ENCODE assay signal across 39 mouse cellular contexts in the genomic region with DNA sequence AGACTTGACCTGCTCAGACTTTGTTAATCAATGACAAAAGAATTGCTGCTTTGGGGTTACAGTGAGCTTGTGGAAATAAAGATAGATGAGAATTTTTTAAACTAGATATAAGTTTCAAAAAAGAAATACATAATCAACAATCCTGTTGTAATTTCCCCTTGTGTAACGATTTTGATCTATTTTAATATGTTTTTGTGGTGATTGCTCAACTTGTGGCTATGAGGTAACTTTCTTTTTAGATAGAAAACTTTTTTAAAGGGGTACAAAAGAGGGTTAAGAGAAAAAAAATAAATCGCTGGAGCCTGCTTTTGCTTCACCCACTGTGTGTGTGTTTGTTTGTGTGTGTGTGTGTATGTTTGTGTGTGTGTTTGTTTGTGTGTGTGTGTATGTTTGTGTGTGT. TPM values are rescaled to one million over a fixed set of nuclear protein-coding genes. Genes with fewer than 3 reads are reported as not detected.
DNase-seq lines count a peak whose midpoint lies in the region; ATAC-seq lines count a peak whose summit lies in the region.
"Had no signal": no experiment of that assay in that cellular context is flagged by ENCODE, and none has a peak within 500 bp of the region (broad histone marks: within the 10 kb centered on the region; RNA-seq: fewer than 3 reads in every experiment).

No protein-coding gene starts in this region.

- no peak overlapping the region for H3K9ac ChIP-seq in liver, embryonic 12.5 days
- no peak overlapping the region for H3K9ac ChIP-seq in liver, embryonic 11.5 days (ENCODE audit: low read depth, low read length)
- H3K9ac ChIP-seq in midbrain, embryonic 11.5 days (ENCODE audit: low read length), result no peak overlapping the region
- no peak overlapping the region for H3K9ac ChIP-seq in midbrain, embryonic 13.5 days (replicated peaks)
- H3K9ac ChIP-seq in forebrain, embryonic 14.5 days (ENCODE audit: low read length), result no peak overlapping the region
- H3K9ac ChIP-seq: forebrain, postnatal 0 days; hindbrain, embryonic 15.5 days; limb, embryonic 13.5 days; liver, embryonic 15.5 days; midbrain, embryonic 12.5 days; neural tube, embryonic 13.5 days; stomach, embryonic 15.5 days had no signal

- no peaks in the 10 kb centered on the region for H3K27me3 ChIP-seq in liver, embryonic 12.5 days (replicated peaks)
- no peaks in the 10 kb centered on the region for H3K27me3 ChIP-seq in liver, embryonic 11.5 days (replicated peaks; ENCODE audit: control insufficient read depth, insufficient read depth, low read length)
- H3K27me3 ChIP-seq in midbrain, embryonic 11.5 days (ENCODE audit: control insufficient read depth, insufficient read depth, low read length), result no peaks in the 10 kb centered on the region
- no peaks in the 10 kb centered on the region for H3K27me3 ChIP-seq in midbrain, embryonic 13.5 days
- H3K27me3 ChIP-seq in forebrain, embryonic 14.5 days (replicated peaks; ENCODE audit: control insufficient read depth, insufficient read depth, low read length), result no peaks in the 10 kb centered on the region
- H3K27me3 ChIP-seq: CH12.LX; hindbrain, embryonic 15.5 days; limb, embryonic 13.5 days; liver, embryonic 15.5 days; midbrain, embryonic 12.5 days; neural tube, embryonic 13.5 days; stomach, embryonic 15.5 days had no signal

- 44% methylated on average over 2 of the region's 2 CpGs for WGBS in liver, embryonic 12.5 days (ENCODE audit: insufficient replicate concordance)
- WGBS in liver, embryonic 11.5 days, result 76% methylated on average over 2 of the region's 2 CpGs
- 83% methylated on average over 2 of the region's 2 CpGs for WGBS in midbrain, embryonic 11.5 days
- 87% methylated on average over 2 of the region's 2 CpGs for WGBS in midbrain, embryonic 13.5 days
- 0% methylated on average over 2 of the region's 2 CpGs for WGBS in macrophage (ENCODE audit: missing documents)
- WGBS in forebrain, embryonic 14.5 days, result 87% methylated on average over 2 of the region's 2 CpGs

- no peak for ATAC-seq in liver, embryonic 12.5 days
- no peak for ATAC-seq in liver, embryonic 11.5 days (replicated peaks; ENCODE audit: low FRiP score)
- ATAC-seq in midbrain, embryonic 11.5 days (ENCODE audit: low FRiP score), result no peak
- ATAC-seq in midbrain, embryonic 13.5 days, result no peak
- no peak for ATAC-seq in forebrain, embryonic 14.5 days
- ATAC-seq: activated CD4-positive, CD25-positive, alpha-beta regulatory T cell, adult 4 months; forebrain, postnatal 0 days; inflammation-experienced regulatory T-cells, adult 6 months had no signal

- no peak overlapping the region for H3K4me3 ChIP-seq in liver, embryonic 12.5 days
- H3K4me3 ChIP-seq in liver, embryonic 11.5 days (ENCODE audit: low read depth, low read length), result no peak overlapping the region
- no peak overlapping the region for H3K4me3 ChIP-seq in midbrain, embryonic 11.5 days (ENCODE audit: low read depth, low read length)
- H3K4me3 ChIP-seq in midbrain, embryonic 13.5 days (replicated peaks), result no peak overlapping the region
- no peak overlapping the region for H3K4me3 ChIP-seq in brown adipose tissue, adult 24 weeks (ENCODE audit: insufficient read depth, low read depth, low read length)
- H3K4me3 ChIP-seq in macrophage (ENCODE audit: inconsistent target), result no peak overlapping the region
- no peak overlapping the region for H3K4me3 ChIP-seq in forebrain, embryonic 14.5 days (ENCODE audit: low read depth, low read length)
- H3K4me3 ChIP-seq: erythroblast, embryonic 14.5 days; heart, embryonic 10.5 days; hindbrain, embryonic 10.5 days; hindbrain, embryonic 15.5 days; left cerebral cortex, adult 2 months; limb, embryonic 13.5 days; liver, embryonic 15.5 days; midbrain, embryonic 12.5 days; neural tube, embryonic 13.5 days; stomach, embryonic 15.5 days had no signal

- DNase-seq in liver, embryonic 11.5 days (ENCODE audit: low spot score), result no peak
- peak; percentile 54 for DNase-seq in midbrain, embryonic 11.5 days (ENCODE audit: low spot score, missing footprints)
- no peak for DNase-seq in forebrain, embryonic 14.5 days (ENCODE audit: low spot score)
- no peak for DNase-seq in kidney, postnatal 14 days
- DNase-seq: adrenal gland, adult 8-10 months; cerebellum, adult 11-12 months; cerebellum, postnatal 10 days; forebrain, postnatal 0 days; gastrocnemius, postnatal 10 days; kidney, adult 11 months had no signal

- H3K4me2 ChIP-seq in liver, embryonic 12.5 days, result no peak overlapping the region
- H3K4me2 ChIP-seq in liver, embryonic 11.5 days, result no peak overlapping the region
- no peak overlapping the region for H3K4me2 ChIP-seq in midbrain, embryonic 11.5 days
- no peak overlapping the region for H3K4me2 ChIP-seq in midbrain, embryonic 13.5 days (replicated peaks)
- no peak overlapping the region for H3K4me2 ChIP-seq in forebrain, embryonic 14.5 days (ENCODE audit: low read length)
- H3K4me2 ChIP-seq: hindbrain, embryonic 15.5 days; limb, embryonic 13.5 days; liver, embryonic 15.5 days; midbrain, embryonic 12.5 days; neural tube, embryonic 13.5 days; stomach, embryonic 15.5 days had no signal

- H3K36me3 ChIP-seq in liver, embryonic 12.5 days, result no peaks in the 10 kb centered on the region
- no peaks in the 10 kb centered on the region for H3K36me3 ChIP-seq in liver, embryonic 11.5 days (ENCODE audit: control insufficient read depth, insufficient read depth, low read length)
- H3K36me3 ChIP-seq in midbrain, embryonic 11.5 days (ENCODE audit: control insufficient read depth, insufficient read depth, low read length), result no peaks in the 10 kb centered on the region
- H3K36me3 ChIP-seq in midbrain, embryonic 13.5 days, result no peaks in the 10 kb centered on the region
- no peaks in the 10 kb centered on the region for H3K36me3 ChIP-seq in macrophage (ENCODE audit: inconsistent target)
- H3K36me3 ChIP-seq in forebrain, embryonic 14.5 days (ENCODE audit: control insufficient read depth, insufficient read depth, low read length), result no peaks in the 10 kb centered on the region
- H3K36me3 ChIP-seq: heart, embryonic 10.5 days; hindbrain, embryonic 10.5 days; hindbrain, embryonic 15.5 days; limb, embryonic 13.5 days; liver, embryonic 15.5 days; midbrain, embryonic 12.5 days; neural tube, embryonic 13.5 days; stomach, embryonic 15.5 days had no signal

- H3K79me2 ChIP-seq in macrophage (ENCODE audit: inconsistent target), result no peaks in the 10 kb centered on the region; the same call in 1 of the 2 replicates

- H3K27ac ChIP-seq in liver, embryonic 12.5 days, result peak overlapping the region; percentile 25; the same call in 1 of the 2 replicates
- no peak overlapping the region for H3K27ac ChIP-seq in liver, embryonic 11.5 days (ENCODE audit: low read depth, low read length)
- no peak overlapping the region for H3K27ac ChIP-seq in midbrain, embryonic 11.5 days (ENCODE audit: low read depth, low read length)
- no peak overlapping the region for H3K27ac ChIP-seq in midbrain, embryonic 13.5 days
- H3K27ac ChIP-seq in brown adipose tissue, adult 24 weeks (replicated peaks; ENCODE audit: low read depth, low read length), result peak overlapping the region; percentile 54
- H3K27ac ChIP-seq in macrophage, result peak overlapping the region; percentile 80
- no peak overlapping the region for H3K27ac ChIP-seq in forebrain, embryonic 14.5 days (ENCODE audit: low read depth, low read length)
- H3K27ac ChIP-seq: heart, embryonic 10.5 days; hindbrain, embryonic 10.5 days; hindbrain, embryonic 15.5 days; left cerebral cortex, adult 2 months; limb, embryonic 13.5 days; liver, embryonic 15.5 days; midbrain, embryonic 12.5 days; neural tube, embryonic 13.5 days; stomach, embryonic 15.5 days had no signal

- H3K4me1 ChIP-seq in liver, embryonic 12.5 days, result peaks cover 8% of the 10 kb centered on the region; the same call in 1 of the 2 replicates
- no peaks in the 10 kb centered on the region; the same call in 1 of the 2 replicates for H3K4me1 ChIP-seq in liver, embryonic 11.5 days (replicated peaks; ENCODE audit: control insufficient read depth, insufficient read depth, low read length)
- no peaks in the 10 kb centered on the region for H3K4me1 ChIP-seq in midbrain, embryonic 11.5 days (ENCODE audit: control insufficient read depth, insufficient read depth, low read length)
- peaks cover 8% of the 10 kb centered on the region; the same call in 1 of the 2 replicates for H3K4me1 ChIP-seq in midbrain, embryonic 13.5 days (replicated peaks)
- H3K4me1 ChIP-seq in brown adipose tissue, adult 24 weeks (ENCODE audit: control insufficient read depth, insufficient read depth, insufficient read length, low read length), result peaks cover 3% of the 10 kb centered on the region
- H3K4me1 ChIP-seq in forebrain, embryonic 14.5 days (ENCODE audit: control insufficient read depth, insufficient read depth, low read length), result no peaks in the 10 kb centered on the region
- H3K4me1 ChIP-seq: midbrain, embryonic 12.5 days; stomach, embryonic 15.5 days had no signal

- H3K9me3 ChIP-seq in liver, embryonic 12.5 days (replicated peaks), result no peaks in the 10 kb centered on the region
- no peaks in the 10 kb centered on the region for H3K9me3 ChIP-seq in liver, embryonic 11.5 days (ENCODE audit: control insufficient read depth, low read length)
- no peaks in the 10 kb centered on the region for H3K9me3 ChIP-seq in midbrain, embryonic 11.5 days (ENCODE audit: control insufficient read depth, low read length)
- H3K9me3 ChIP-seq in midbrain, embryonic 13.5 days, result no peaks in the 10 kb centered on the region
- no peaks in the 10 kb centered on the region for H3K9me3 ChIP-seq in forebrain, embryonic 14.5 days (replicated peaks; ENCODE audit: control insufficient read depth, low read length)
- H3K9me3 ChIP-seq: heart, embryonic 10.5 days; hindbrain, embryonic 10.5 days; hindbrain, embryonic 15.5 days; limb, embryonic 13.5 days; liver, embryonic 15.5 days; midbrain, embryonic 12.5 days; neural tube, embryonic 13.5 days; stomach, embryonic 15.5 days had no signal

RNA-seq across cellular contexts. Expression of a gene that starts 25.0 kb away (rescaled TPM):
- polyA plus RNA-seq in liver, embryonic 12.5 days (2016; fragmentation: Nextera tagmentation; extraction: Ambion mirVana), result not detected in 2 replicates
- polyA plus RNA-seq in liver, embryonic 11.5 days (2014; fragmentation: Nextera tagmentation; extraction: Ambion mirVana), result not detected in 2 replicates
- polyA plus RNA-seq in midbrain, embryonic 11.5 days (2014; fragmentation: Nextera tagmentation; extraction: Ambion mirVana), result not detected in 2 replicates
- polyA plus RNA-seq in midbrain, embryonic 13.5 days (2015; fragmentation: Nextera tagmentation; extraction: Ambion mirVana), result not detected in 2 replicates
- 1.2 TPM in 1 of 2 replicates, not detected in the other for polyA plus RNA-seq in brown adipose tissue, adult 24 weeks (2012; ENCODE audit: insufficient read depth, insufficient read length, missing spikeins)
- total RNA-seq in macrophage (2018; cell fraction: chromatin; rRNA removed), result not detected
- total RNA-seq in macrophage (2018; cell fraction: cytosol; rRNA removed), result under 1 TPM in 3 of 26 experiments, not detected in 23; 0.05 to 0.19 (median 0.05) TPM
- total RNA-seq in macrophage (2018; cell fraction: nucleus; rRNA removed), result not detected
- 0.24 TPM in 1 of 3 replicates, not detected in the others for polyA plus RNA-seq in macrophage (2018)
- polyA plus RNA-seq in forebrain, embryonic 14.5 days (2014; fragmentation: Nextera tagmentation; extraction: Ambion mirVana), result not detected in 2 replicates
- total RNA-seq: CH12.LX; ES-E14; forebrain, postnatal 0 days; gastrocnemius, postnatal 10 days; layer of hippocampus, adult 18-20 months; layer of hippocampus, postnatal 10 days; left cerebral cortex, adult 2 months; left cerebral cortex, postnatal 25 days had no signal
- polyA plus RNA-seq: activated CD4-positive, CD25-positive, alpha-beta regulatory T cell, adult 4 months; C2C12; cortical plate, adult 2 months; forebrain, embryonic 11.5 days; forebrain, postnatal 0 days; heart, embryonic 10.5 days; heart, postnatal 0 days; hindbrain, embryonic 10.5 days; hindbrain, embryonic 15.5 days; kidney, embryonic 14.5 days; limb, embryonic 13.5 days; midbrain, embryonic 12.5 days; neural tube, embryonic 13.5 days had no signal

RNA-seq across cellular contexts. Expression of a gene that starts 25.0 kb away (rescaled TPM):
- polyA plus RNA-seq in liver, embryonic 12.5 days (2016; fragmentation: Nextera tagmentation; extraction: Ambion mirVana), result not detected in 2 replicates
- not detected in 2 replicates for polyA plus RNA-seq in liver, embryonic 11.5 days (2014; fragmentation: Nextera tagmentation; extraction: Ambion mirVana)
- not detected in 2 replicates for polyA plus RNA-seq in midbrain, embryonic 11.5 days (2014; fragmentation: Nextera tagmentation; extraction: Ambion mirVana)
- polyA plus RNA-seq in midbrain, embryonic 13.5 days (2015; fragmentation: Nextera tagmentation; extraction: Ambion mirVana), result not detected in 2 replicates
- not detected in 2 replicates for polyA plus RNA-seq in brown adipose tissue, adult 24 weeks (2012; ENCODE audit: insufficient read depth, insufficient read length, missing spikeins)
- not detected for total RNA-seq in macrophage (2018; cell fraction: chromatin; rRNA removed)
- total RNA-seq in macrophage (2018; cell fraction: cytosol; rRNA removed), result not detected
- 1 to 10 TPM in 1 of 26 experiments, not detected in 25; 1.8 TPM for total RNA-seq in macrophage (2018; cell fraction: nucleus; rRNA removed)
- polyA plus RNA-seq in macrophage (2018), result not detected in 3 replicates
- polyA plus RNA-seq in forebrain, embryonic 14.5 days (2014; fragmentation: Nextera tagmentation; extraction: Ambion mirVana), result not detected in 2 replicates
- total RNA-seq: adrenal gland, postnatal 4 days; CH12.LX; ES-E14; forebrain, postnatal 0 days; gastrocnemius, postnatal 10 days; layer of hippocampus, adult 18-20 months; layer of hippocampus, postnatal 10 days; left cerebral cortex, adult 2 months; left cerebral cortex, postnatal 25 days; megakaryocyte progenitor cell, adult 5-6 weeks had no signal
- polyA plus RNA-seq: activated CD4-positive, CD25-positive, alpha-beta regulatory T cell, adult 4 months; C2C12; cortical plate, adult 2 months; erythroblast, embryonic 14.5 days; forebrain, embryonic 11.5 days; forebrain, postnatal 0 days; heart, embryonic 10.5 days; heart, postnatal 0 days; hindbrain, embryonic 10.5 days; hindbrain, embryonic 15.5 days; inflammation-experienced regulatory T-cells, adult 6 months; kidney, embryonic 14.5 days; limb, embryonic 13.5 days; liver, embryonic 15.5 days; midbrain, embryonic 12.5 days; neural tube, embryonic 13.5 days; stomach, embryonic 15.5 days had no signal

RNA-seq across cellular contexts. Expression of a gene that starts 36.2 kb away (rescaled TPM):
- 0.06 TPM in 1 of 2 replicates, not detected in the other for polyA plus RNA-seq in liver, embryonic 12.5 days (2016; fragmentation: Nextera tagmentation; extraction: Ambion mirVana)
- polyA plus RNA-seq in liver, embryonic 11.5 days (2014; fragmentation: Nextera tagmentation; extraction: Ambion mirVana), result not detected in 2 replicates
- not detected in 2 replicates for polyA plus RNA-seq in midbrain, embryonic 11.5 days (2014; fragmentation: Nextera tagmentation; extraction: Ambion mirVana)
- not detected in 2 replicates for polyA plus RNA-seq in midbrain, embryonic 13.5 days (2015; fragmentation: Nextera tagmentation; extraction: Ambion mirVana)
- 0.83 TPM in 1 of 2 replicates, not detected in the other for polyA plus RNA-seq in brown adipose tissue, adult 24 weeks (2012; ENCODE audit: insufficient read depth, insufficient read length, missing spikeins)
- total RNA-seq in macrophage (2018; cell fraction: chromatin; rRNA removed), result 1 to 10 TPM in 22 of 26 experiments, under 1 TPM in 4; 0.40 to 9.4 (median 3.6) TPM
- 1 to 10 TPM; 1.3 to 8.4 (median 5.8) TPM for total RNA-seq in macrophage (2018; cell fraction: cytosol; rRNA removed)
- 10 to 100 TPM in 9 of 26 experiments, 1 to 10 TPM in 16, under 1 TPM in 1; 0.79 to 19.6 (median 7.8) TPM for total RNA-seq in macrophage (2018; cell fraction: nucleus; rRNA removed)
- polyA plus RNA-seq in macrophage (2018), result 4.1 to 7.2 TPM (median 5.9 TPM) in 3 replicates
- polyA plus RNA-seq in forebrain, embryonic 14.5 days (2014; fragmentation: Nextera tagmentation; extraction: Ambion mirVana), result not detected in 2 replicates
- total RNA-seq: forebrain, postnatal 0 days; layer of hippocampus, adult 18-20 months; layer of hippocampus, postnatal 10 days; left cerebral cortex, adult 2 months; left cerebral cortex, postnatal 25 days had no signal
- polyA plus RNA-seq: C2C12; cortical plate, adult 2 months; embryonic facial prominence, embryonic 14.5 days; erythroblast, embryonic 14.5 days; forebrain, embryonic 11.5 days; heart, embryonic 10.5 days; heart, postnatal 0 days; hindbrain, embryonic 10.5 days; hindbrain, embryonic 15.5 days; midbrain, embryonic 12.5 days; neural tube, embryonic 13.5 days had no signal

RNA-seq across cellular contexts. Expression of a gene that starts 39.8 kb away (rescaled TPM):
- polyA plus RNA-seq in liver, embryonic 12.5 days (2016; fragmentation: Nextera tagmentation; extraction: Ambion mirVana), result 6.3 and 6.4 TPM in 2 replicates
- 4.7 and 5.3 TPM in 2 replicates for polyA plus RNA-seq in liver, embryonic 11.5 days (2014; fragmentation: Nextera tagmentation; extraction: Ambion mirVana)
- 0.67 and 0.90 TPM in 2 replicates for polyA plus RNA-seq in midbrain, embryonic 11.5 days (2014; fragmentation: Nextera tagmentation; extraction: Ambion mirVana)
- 0.35 and 0.52 TPM in 2 replicates for polyA plus RNA-seq in midbrain, embryonic 13.5 days (2015; fragmentation: Nextera tagmentation; extraction: Ambion mirVana)
- polyA plus RNA-seq in brown adipose tissue, adult 24 weeks (2012; ENCODE audit: insufficient read depth, insufficient read length, missing spikeins), result not detected in 2 replicates
- 10 to 100 TPM in 1 of 26 experiments, 1 to 10 TPM in 13, under 1 TPM in 6, not detected in 6; 0.52 to 10.2 (median 1.8) TPM for total RNA-seq in macrophage (2018; cell fraction: chromatin; rRNA removed)
- 1 to 10 TPM in 16 of 26 experiments, under 1 TPM in 10; 0.56 to 3.7 (median 1.2) TPM for total RNA-seq in macrophage (2018; cell fraction: cytosol; rRNA removed)
- total RNA-seq in macrophage (2018; cell fraction: nucleus; rRNA removed), result 1 to 10 TPM in 20 of 26 experiments, under 1 TPM in 4, not detected in 2; 0.40 to 7.4 (median 2.0) TPM
- polyA plus RNA-seq in macrophage (2018), result 0.64 to 4.3 TPM (median 0.99 TPM) in 3 replicates
- 0.52 and 0.65 TPM in 2 replicates for polyA plus RNA-seq in forebrain, embryonic 14.5 days (2014; fragmentation: Nextera tagmentation; extraction: Ambion mirVana)
- total RNA-seq: ES-E14 had no signal
- polyA plus RNA-seq: C2C12; erythroblast, embryonic 14.5 days; heart, postnatal 0 days had no signal

Comparison
In these comparisons a context has a peak if more than half of its experiments do, and no peak if none do; other contexts are left out.
1. H3K27ac ChIP-seq: peak in liver, embryonic 12.5 days (single experiment), brown adipose tissue, adult 24 weeks (single experiment) and macrophage (single experiment); none in liver, embryonic 11.5 days (single experiment), midbrain, embryonic 11.5 days (single experiment), midbrain, embryonic 13.5 days (single experiment) and forebrain, embryonic 14.5 days (single experiment).